Mouse (Mus musculus) A20 (cell line): ENCODE data around the gene E2f4.

ENCODE experiments used
- DNase-seq: peaks from one replicate; pipeline ENCODE4 v3.0.0-alpha.2; 2011; ENCODE audit warnings: low read depth, low spot score

Gene E2f4

DNA sequence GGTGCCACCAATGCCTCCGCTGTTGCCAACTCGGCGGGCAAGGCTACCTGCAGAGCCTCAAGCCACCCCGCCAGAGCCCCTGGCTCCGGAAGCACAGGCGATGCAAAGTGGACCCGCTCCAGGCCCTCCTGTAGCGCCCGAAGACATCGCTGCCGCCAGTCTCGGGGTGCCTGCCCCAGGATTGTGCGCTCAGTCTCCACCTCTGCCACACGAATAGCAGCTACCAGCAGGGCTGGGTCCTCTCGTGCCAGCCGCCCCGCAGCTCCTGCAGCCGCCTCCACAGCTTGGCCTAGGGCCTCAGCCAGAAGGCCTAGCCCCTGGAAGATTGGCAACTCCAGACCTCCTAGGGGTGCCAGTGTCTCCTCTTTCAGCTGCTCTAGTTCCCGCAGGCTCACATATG, 4.1 kb upstream of the E2f4 start:
- DNase-seq: no peak

DNA sequence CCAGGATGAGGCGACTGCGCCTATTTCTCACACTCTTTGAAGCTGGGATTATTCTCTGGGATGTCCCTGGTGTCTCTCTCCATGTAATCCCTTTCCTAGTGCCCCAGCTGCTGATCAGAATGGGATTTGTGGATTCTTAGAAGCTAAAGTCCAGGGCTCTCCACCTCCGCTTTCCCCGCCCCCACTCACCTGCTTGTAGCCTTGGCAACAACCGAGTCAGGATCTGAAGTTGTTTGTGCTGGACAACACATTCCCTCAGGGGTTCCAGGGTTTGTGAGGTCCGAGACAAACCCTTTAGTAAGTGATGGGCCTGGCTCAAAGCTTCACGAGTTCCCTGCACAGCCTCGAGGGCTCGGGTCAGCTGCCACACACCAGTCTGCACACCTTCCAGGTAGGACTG, 2.7 kb upstream of the E2f4 start:
- DNase-seq: no peak

DNA sequence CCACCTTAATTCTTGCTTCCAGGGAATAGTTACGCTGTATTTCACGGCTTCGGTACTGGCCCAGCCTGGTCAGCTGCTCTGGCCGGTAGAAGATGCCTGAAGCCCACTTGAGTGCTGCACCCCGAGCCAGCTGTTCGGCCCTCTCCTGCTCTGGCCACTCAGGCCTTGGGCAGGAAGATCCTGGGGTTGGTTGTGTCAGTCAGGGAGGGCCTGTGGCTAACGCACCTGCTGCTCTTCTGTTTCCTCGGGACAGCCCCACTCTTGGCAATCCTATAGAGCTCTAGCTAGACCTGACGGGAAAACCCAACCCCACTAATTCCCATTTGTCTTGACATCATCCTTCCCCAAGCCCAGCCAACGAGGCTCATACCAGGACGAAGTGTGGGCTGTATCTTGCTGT, 2.2 kb upstream of the E2f4 start:
- DNase-seq: no peak

DNA sequence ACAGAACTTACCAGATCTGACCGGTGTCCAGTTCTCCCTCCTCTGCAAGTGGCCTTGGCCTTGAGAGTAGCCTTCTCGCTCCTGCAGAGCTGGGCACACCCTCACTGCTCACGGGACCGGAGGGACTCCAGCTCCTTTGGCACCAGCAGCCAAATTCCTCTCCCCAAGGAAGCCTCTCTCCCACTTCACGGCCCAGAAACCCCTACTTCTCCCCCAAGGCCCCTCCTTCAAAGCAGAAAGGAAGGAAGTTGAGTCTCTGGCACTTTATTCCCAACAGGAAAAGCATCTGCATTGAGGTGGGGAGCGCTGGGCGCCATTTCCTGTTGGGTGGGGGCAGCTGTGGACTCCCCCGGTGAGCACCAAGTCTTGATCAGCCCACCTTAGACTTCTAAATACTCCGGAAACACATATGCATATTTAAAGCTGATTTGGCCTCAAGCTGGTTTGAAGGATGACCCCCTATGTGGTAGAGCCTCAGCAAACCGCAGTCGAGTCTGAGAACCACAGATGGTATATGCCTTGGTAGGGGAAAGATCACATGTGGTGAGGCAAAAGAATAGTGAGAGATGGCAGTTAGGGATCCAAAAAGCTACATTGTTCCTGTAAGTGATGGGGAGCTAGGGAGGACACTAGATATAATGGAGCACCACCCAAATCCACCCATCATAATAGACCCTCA, 1.4 kb upstream of the E2f4 start, which contains the start of gene Exoc3l:
Gene Exoc3l (minus strand): TSS at position 207 of the 679 bp plus-strand sequence.
- no peak for DNase-seq

DNA sequence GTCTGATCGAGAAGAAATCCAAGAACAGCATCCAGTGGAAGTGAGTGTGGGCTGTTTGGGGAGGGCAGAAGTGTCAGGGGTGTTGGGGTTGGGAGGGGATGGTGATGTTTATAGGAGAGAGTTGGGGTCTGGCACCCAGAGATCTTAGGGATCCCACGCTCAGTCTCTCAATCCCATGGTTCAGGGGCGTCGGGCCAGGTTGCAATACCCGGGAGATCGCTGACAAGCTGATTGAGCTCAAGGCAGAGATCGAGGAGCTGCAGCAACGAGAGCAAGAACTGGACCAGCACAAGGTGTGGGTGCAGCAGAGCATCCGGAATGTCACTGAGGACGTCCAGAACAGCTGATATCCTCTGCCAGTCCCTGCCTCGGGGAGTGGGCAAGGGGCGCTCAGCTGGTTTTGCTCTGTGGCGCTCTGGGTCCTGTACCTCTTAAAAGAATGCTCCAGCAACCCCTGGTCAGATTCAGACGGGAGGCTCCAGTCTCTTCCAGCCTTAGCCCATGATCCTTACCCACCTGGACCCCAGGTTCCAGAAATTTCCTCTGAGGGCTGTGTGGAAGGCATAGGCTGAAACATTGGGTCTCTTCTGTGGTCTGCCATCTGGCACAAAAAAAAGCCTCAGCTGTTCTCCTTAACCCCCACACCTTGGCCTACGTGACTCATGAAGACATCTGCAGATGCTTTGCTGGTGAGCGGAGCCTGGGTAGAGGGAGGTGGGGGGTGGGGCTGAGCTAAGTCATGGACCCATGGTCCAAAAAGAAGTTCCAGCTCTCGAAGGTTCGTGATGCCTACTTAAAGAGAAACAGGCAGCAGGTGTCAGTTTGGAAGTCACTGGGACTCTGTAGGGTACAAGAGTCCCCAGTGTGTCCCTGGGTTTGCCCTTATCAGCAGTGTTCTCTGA, 1.1 kb downstream of the E2f4 start:
- peak; percentile 47 for DNase-seq

DNA sequence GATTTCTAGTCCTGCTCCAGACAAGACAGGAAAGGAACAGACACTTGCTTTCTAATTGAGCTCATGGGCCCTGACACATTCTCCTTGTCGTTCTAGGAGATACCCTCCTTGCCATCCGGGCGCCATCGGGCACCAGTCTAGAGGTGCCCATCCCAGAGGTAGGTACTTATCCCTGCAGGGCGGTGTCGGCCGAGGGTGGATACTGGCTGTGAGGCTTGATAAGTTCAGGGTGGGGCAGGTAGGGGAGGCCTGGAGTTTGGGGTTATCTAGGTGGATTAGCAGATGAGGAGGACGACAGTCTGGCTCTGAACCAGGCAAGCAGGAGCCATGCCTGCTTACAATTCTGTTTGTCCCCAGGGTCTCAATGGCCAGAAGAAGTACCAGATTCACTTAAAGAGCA, 2.5 kb downstream of the E2f4 start:
- DNase-seq: no peak

DNA sequence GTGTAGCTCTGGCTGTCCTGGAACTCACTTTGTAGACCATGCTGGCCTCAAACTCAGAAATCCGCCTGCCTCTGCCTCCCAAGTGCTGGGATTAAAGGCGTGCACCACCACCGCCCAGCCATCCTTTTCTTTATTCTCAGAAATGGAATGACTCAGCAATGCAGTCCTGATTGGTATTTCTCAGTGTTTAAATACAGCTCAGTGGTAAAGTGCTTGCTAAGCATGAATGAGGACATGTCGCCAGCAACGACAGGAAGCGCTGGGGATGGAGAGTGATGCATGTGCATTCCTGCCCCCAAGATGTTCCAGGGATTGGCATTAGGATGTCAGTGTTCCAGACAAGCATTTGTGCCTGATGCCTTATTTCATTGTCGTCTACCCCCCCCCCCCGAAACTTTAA, 5.9 kb downstream of the E2f4 start:
- no peak for DNase-seq

DNA sequence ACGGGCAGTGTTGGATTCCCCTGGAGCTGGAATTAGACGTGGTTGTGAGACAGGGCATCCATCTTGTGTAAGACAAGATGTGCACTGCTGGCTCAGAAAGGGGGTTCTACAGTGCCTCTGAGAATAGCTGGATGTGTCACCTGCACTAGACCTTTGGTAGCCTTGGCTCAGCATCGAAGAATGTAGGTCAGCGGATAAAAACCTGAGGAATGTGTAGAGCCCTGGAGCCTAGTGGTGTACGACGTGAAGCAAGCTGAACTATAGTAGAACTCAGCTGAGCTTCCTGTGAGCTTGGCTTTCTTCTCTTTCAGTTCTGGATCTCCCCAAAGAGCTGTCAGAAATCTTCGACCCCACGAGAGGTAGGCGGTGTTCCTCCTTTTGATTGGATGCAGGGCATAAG, 6.4 kb downstream of the E2f4 start:
- no peak for DNase-seq

DNA sequence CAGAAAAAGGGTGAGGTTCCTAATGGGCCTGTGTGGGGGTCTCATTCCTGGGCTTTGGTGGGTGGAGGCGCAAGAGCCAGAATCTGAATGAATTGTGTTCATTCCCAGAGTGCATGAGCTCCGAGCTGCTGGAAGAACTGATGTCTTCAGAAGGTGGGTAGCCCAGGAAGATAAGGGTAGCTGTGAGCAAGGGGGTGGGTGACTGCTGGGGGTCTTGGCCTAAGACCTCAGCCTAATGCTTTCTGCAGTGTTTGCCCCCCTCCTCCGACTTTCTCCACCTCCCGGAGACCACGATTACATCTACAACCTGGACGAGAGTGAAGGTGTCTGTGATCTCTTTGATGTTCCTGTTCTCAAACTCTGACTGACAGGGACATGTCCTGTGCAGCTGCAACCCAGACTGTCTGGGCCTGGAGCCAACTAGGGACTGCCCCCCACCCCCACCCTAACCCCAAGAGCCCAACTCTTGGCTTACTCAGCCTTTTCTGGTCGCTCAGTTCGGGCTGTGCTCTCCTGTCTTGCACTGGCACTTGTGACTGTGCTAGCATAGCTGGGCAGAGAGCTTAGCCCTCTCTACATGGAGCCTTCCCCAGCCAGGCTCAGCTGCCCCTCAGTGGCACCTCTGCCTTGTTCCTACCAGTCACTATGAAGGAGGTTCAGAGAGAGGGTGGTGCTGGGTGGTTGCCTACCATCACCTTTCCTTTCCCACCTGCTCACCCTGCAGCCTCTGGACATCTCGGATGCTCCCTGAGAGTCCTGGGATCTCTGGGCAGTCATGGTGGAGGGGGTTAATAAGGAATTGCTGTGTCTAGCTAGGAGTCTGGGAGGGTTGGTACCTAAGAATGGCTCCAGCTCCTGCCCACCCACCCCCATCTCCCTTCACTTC, 7.1 kb downstream of the E2f4 start:
- DNase-seq: peak; percentile 42

DNA sequence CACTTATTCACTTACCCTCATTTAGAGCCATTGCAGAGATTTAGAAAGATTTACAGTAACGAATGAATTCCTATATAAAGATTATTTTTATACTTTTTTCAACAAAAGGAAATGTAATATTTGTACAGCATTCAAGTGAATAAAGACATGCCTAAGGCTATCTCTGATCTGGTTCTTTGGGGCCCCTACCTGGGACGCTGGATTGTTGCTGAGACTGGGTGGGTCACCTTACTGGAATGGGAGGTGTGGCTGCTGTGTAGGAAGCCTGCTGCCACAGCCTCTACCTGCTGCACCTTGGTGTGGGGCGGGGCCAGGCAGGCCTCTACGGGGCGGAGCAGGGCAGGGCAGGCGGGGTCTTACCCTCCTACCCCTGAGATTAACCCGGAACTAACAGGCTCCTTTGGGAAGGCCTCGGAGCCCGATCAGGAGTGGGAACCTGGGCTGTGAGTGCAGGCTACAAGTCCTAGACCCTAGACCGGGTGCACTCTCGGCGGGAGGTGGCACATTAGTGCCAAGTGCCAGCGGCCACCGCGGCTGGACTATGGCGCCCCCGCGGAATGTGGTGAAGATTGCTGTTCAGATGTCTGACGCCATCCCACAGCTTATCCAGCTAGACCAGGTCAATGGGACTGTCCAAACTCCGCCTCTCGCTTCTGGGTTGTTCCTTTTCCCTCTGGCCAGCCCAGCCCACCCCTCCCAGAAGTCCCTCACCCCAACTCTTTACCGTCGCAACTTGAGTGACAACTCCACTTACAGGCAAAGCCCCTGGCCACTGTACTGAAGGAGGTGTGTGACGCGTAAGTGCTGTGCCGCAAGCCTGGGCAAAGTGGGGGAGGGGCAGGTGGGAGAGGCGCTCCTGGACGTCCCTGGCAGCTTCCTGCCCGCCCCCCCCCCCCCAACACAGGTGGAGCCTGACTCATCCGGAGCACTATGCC, 8.0 kb downstream of the E2f4 start, which contains the start of gene Elmo3:
Gene Elmo3 (plus strand): TSS at position 391 of the 935 bp plus-strand sequence.
- no peak for DNase-seq

DNA sequence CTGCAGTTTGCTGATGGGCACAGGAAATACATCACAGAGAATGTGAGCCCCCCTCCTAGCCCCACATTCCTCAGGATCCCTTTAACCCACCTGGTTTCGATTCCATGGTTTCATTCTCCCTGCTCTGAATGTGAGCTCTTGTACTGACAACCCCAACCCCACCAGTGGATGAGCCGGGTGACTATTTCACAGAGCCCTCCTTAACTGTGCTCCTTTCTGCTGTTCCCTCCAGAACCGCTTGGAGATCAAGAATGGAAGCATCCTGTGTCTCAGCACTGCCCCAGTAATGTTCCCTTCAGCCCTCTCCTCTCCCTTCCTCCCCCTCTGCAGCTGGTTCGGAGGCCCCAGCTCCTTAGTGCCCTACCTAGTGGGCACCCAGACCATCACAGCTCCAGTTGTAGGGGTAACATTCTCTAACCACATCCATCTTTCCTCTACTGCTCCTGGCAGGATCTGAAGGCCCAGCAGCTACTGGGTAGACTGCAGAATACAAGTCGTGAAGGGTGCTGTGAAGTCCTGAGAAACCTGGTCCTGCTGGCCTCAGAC, 8.8 kb downstream of the E2f4 start:
- no peak for DNase-seq

DNA sequence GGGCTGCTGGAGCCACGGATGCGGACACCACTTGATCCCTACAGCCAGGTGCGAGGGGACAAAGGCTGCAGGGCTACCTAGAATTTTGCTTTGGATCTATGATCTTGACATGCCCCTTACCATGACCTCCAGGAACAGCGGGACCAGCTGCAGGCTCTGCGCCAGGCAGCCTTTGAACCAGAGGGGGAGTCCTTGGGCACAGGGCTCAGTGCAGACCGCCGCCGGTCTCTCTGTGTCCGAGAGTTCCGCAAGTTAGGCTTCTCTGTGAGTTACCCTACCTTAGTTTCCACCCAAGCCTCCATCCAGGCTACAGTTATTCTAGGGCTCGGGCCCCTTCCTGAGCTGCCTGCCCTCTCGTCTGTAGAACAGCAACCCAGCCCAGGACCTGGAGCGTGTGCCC, 10.2 kb downstream of the E2f4 start:
- DNase-seq: no peak

DNA sequence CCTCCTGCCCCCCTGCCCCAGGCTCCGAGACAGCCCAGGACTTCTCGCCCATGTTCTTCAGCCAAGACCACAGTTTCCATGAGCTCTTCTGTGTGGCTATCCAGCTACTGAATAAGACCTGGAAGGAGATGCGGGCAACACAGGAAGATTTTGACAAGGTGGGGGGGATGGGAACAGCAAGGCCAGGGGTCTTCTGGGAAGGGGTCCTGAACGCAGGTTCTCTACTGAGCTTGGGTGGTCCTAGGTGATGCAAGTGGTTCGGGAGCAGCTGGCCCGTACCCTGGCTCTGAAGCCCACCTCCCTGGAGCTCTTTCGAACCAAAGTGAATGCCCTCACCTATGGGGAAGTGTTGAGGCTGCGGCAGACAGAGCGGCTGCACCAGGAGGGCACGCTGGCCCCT, 11.0 kb downstream of the E2f4 start:
- DNase-seq: no peak

DNA sequence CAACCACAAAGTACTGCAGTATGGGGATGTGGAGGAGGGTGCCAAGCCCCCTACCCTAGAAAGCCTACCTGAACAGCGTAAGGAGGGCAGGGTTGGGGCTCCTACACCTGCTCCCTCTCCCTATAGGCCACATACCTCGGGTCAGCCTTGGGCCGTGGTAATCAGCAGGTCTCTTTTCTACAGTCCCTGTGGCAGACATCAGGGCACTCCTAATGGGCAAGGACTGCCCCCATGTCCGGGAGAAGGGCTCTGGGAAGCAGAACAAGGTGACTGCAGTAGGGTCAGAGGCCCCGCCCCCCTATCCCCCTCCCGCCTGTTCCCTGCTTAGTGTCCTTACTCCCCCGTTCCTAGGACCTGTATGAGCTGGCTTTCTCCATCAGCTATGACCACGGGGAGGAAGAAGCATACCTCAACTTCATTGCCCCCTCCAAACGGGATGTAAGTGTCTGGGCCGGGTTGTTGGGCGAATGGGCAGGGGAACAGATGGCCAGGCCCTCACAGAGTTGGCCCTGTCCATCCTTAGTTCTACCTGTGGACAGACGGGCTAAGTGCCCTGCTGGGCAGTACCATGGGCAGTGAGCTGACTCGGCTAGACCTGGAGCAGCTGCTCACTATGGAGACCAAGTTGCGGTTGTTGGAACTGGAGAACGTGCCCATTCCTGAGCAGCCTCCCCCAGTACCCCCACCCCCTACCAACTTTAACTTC, 11.8 kb downstream of the E2f4 start:
- DNase-seq: no peak

DNA sequence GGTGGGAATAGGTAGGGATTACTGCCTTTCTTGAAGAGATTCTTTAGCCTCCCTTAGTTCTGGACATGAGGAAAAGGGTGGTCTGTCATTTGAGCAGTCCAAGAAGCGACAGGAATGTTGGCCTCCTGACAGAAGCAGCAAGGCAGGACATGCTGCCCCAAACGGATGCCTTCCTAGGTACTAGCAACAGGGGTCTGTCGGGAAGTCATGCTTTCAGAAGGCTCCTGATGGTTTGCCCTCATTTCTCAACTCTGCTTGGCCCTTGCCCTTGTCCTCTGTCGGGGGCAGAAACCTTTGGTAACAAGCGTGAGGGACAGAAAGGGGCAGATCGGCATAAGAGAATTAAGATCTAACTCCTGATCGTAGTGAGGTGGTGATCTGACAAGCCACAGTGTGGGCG, 12.7 kb downstream of the E2f4 start:
- no peak for DNase-seq

DNA sequence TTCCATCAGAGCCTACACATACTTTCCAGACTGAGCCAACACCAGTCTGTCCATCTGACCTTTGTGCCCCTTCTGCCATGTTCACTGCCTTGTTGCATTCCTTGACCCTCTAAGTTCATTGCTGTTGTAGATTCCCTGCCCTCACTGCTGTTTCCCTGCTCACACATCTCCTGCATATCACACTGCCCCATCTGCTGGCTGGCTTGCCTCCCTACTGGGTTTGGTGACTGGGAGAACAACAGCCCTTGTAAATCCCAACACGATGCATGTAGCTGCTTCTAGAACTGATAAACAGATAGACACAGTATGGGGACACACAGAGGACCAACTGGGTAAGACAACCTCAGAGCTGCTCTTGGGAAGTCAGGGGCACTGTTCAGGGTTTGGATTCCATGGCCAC, 14.3 kb downstream of the E2f4 start:
- DNase-seq: no peak

DNA sequence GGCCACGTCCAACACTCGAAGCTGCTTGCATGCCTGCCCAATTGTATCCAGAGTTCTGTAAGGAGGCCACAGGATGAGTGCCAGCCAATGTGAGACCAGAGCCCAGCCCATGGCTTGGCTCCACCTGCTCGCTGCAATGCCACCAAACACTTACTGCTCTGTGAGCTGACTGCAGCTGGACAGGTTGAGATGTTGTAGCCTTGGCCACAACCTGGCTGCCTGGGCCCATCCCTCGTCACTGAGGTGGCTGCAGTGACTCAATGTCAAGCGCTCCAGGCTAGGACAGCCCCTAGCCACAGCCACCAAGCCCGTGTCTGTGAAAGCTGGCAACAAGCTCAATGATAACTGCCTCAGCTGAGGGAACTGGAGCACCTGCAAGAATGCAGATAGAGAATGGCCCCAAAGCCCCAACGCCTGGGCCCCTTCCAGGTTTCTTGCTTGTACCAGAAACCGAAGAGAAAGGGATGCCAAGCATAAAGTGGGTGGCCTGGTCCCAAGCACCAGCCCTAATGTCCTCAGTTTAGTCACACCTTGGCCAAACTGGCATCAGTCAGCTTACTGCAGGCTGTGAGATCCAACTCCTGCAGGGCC, 15.5 kb downstream of the E2f4 start:
- DNase-seq: no peak

DNA sequence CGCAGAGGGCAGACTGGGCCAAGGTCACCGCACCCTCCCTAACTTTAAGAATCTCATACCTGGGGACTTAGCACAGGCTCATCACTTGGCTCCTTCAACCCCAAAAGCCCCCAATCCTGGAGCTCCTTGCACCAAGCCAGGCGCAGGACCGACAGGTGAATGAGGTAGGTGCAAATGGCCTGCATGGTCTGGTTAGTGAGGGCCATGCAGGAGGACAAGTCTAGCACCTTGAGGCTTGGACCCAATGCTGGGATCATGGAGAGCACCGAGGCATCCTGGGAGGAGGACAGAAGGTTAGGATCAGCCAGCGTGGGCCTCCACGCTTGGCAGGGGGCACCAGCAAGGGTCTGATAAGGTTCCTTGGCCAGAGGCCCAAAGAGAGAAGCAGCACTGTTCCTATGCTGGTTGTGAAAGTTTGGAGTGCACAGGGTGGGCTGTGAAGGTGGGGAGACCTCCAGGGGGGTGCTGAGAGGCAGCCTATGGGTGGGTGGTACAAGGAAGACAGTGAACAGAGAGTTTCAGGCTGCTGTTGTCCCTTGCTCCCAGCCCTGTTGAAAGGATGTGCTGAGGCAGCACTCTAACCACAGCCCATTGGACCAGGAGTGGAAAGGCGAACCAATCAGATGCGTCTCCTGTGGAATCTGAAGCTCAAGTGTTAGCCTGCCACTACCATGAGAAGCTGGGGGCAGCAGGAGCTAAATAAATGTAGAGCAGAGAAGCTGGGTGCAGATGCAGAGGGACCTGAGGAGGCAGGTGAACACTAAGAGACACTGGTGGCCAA, 16.3 kb downstream of the E2f4 start:
- DNase-seq: no peak
